Mouse (Mus musculus) erythroblast, embryonic 14.5 days (primary cell): ENCODE measurements around the gene Kank2.

Experiments used
- GATA1 ChIP-seq: IDR thresholded peaks from 2 replicates; pipeline ENCODE4 v1.6.1; 2012; ENCODE audit warnings: low read length, inconsistent platforms, mixed read lengths
- TAL1 ChIP-seq: IDR thresholded peaks from 3 replicates; pipeline ENCODE4 v1.6.1; 2012; ENCODE audit warnings: low read length, inconsistent platforms, mixed read lengths

GRCm38 (mm10) chr9:21818561-21818960 lies 20.0 kb upstream of the Kank2 start:
- TF ChIP-seq TAL1 (no peak), GATA1 (no peak)
